Mouse (Mus musculus): Measurements from ENCODE around the gene Ier5.

GRCm38 (mm10) chr1:155073133-155073532, 26.3 kb downstream of the Ier5 start:
- no peak for TF ChIP-seq CTCF (conservative IDR thresholded peaks at IDR 0.05; ENCODE audit: low read length)
- TF ChIP-seq POU5F1 (IDR thresholded peaks at IDR 0.05; ENCODE audit: borderline replicate concordance, low read length) = no peak

All from E14TG2a.4 (cell line).